Comparison of ENCODE assay signal across 8 mouse cellular contexts in genomic region chr11:3267133-3267532, GRCm38 (mm10). TPM values are rescaled to one million over a fixed set of nuclear protein-coding genes. Genes with fewer than 3 reads are reported as not detected.
A peak's percentile ranks its signal among the peaks of the same experiment; 100 is the strongest.
DNase-seq lines count a peak whose midpoint lies in the region; ATAC-seq and TF ChIP-seq lines count a peak whose summit lies in the region.

No protein-coding gene starts in this region.

- WGBS in heart, embryonic 14.5 days, result 41% methylated on average over 7 of the region's 7 CpGs
- WGBS in hindbrain, embryonic 15.5 days, result 50% methylated on average over 7 of the region's 7 CpGs
- 54% methylated on average over 7 of the region's 7 CpGs for WGBS in midbrain, embryonic 13.5 days

- peaks cover 27% of the 10 kb centered on the region for H3K36me3 ChIP-seq in heart, embryonic 14.5 days (ENCODE audit: control insufficient read depth, insufficient read depth, low read length)
- peaks cover 15% of the 10 kb centered on the region for H3K36me3 ChIP-seq in hindbrain, embryonic 15.5 days
- H3K36me3 ChIP-seq in midbrain, embryonic 13.5 days, result peaks cover 15% of the 10 kb centered on the region

- ATAC-seq in heart, embryonic 14.5 days (ENCODE audit: insufficient number of reproducible peaks, insufficient read depth, low FRiP score, low read depth), result no peak
- ATAC-seq in hindbrain, embryonic 15.5 days (ENCODE audit: low FRiP score, low read depth), result no peak
- ATAC-seq in midbrain, embryonic 13.5 days, result no peak

- DNase-seq in heart, postnatal 36 days, result no peak
- peak; percentile 36 for DNase-seq in NIH3T3 (ENCODE audit: low read depth)
- no peak for DNase-seq in left cerebral cortex, adult 2 months (ENCODE audit: extremely low spot score in 1 of 2, low spot score in 2 of 2)
- no peak for DNase-seq in right cerebral cortex, postnatal 4 days
- DNase-seq in urinary bladder, postnatal 4 days (ENCODE audit: low spot score in 2 of 2), result no peak

- peak overlapping the region; percentile 85 for H3K4me2 ChIP-seq in heart, embryonic 14.5 days (ENCODE audit: low read length)
- peak overlapping the region; percentile 69 for H3K4me2 ChIP-seq in hindbrain, embryonic 15.5 days
- H3K4me2 ChIP-seq in midbrain, embryonic 13.5 days (replicated peaks), result peak overlapping the region; percentile 84

- TF ChIP-seq CTCF in left cerebral cortex, adult 2 months (IDR thresholded peaks at IDR 0.05), result no peak

- peak overlapping the region in 1 of 2 experiments; percentile 98; a peak in 2 of 4 replicates for H3K4me3 ChIP-seq in heart, embryonic 14.5 days (ENCODE audit: control insufficient read depth in 1 of 2, insufficient read depth in 1 of 2, low read depth in 1 of 2, low read length in 2 of 2)
- H3K4me3 ChIP-seq in hindbrain, embryonic 15.5 days, result peak overlapping the region; percentile 91
- H3K4me3 ChIP-seq in midbrain, embryonic 13.5 days (replicated peaks), result peak overlapping the region; percentile 94
- H3K4me3 ChIP-seq in left cerebral cortex, adult 2 months, result no peak overlapping the region; the same call in 1 of the 2 replicates

- intact Hi-C loops in heart, postnatal 36 days (cut with DNase I), result no loop called here
- intact Hi-C loops in left cerebral cortex, adult 2 months (cut with DNase I), result no loop called here

- H3K9ac ChIP-seq in heart, embryonic 14.5 days (ENCODE audit: low read length), result peak overlapping the region; percentile 100
- H3K9ac ChIP-seq in hindbrain, embryonic 15.5 days, result peak overlapping the region; percentile 97
- peak overlapping the region; percentile 100 for H3K9ac ChIP-seq in midbrain, embryonic 13.5 days (replicated peaks)

- H3K27ac ChIP-seq in heart, embryonic 14.5 days (replicated peaks in 1 of 2; ENCODE audit: control insufficient read depth in 1 of 2, insufficient read depth in 1 of 2, low read depth in 2 of 2, low read length in 2 of 2), result peak overlapping the region in 1 of 2 experiments; percentile 96; a peak in 2 of 4 replicates
- H3K27ac ChIP-seq in hindbrain, embryonic 15.5 days (replicated peaks), result peak overlapping the region; percentile 94
- H3K27ac ChIP-seq in midbrain, embryonic 13.5 days, result peak overlapping the region; percentile 95
- no peak overlapping the region for H3K27ac ChIP-seq in left cerebral cortex, adult 2 months

- H3K9me3 ChIP-seq in heart, embryonic 14.5 days (ENCODE audit: control insufficient read depth, low read length), result no peaks in the 10 kb centered on the region
- no peaks in the 10 kb centered on the region for H3K9me3 ChIP-seq in hindbrain, embryonic 15.5 days
- no peaks in the 10 kb centered on the region for H3K9me3 ChIP-seq in midbrain, embryonic 13.5 days

- H3K4me1 ChIP-seq in heart, embryonic 14.5 days (ENCODE audit: control insufficient read depth in 2 of 2, insufficient read depth in 2 of 2, low read length in 2 of 2), result peaks cover 2 to 11% of the 10 kb centered on the region in 2 experiments
- H3K4me1 ChIP-seq in hindbrain, embryonic 15.5 days (replicated peaks), result peaks cover 30% of the 10 kb centered on the region
- peaks cover 33% of the 10 kb centered on the region for H3K4me1 ChIP-seq in midbrain, embryonic 13.5 days (replicated peaks)

- H3K27me3 ChIP-seq in heart, embryonic 14.5 days (ENCODE audit: control insufficient read depth, insufficient read depth, low read length), result no peaks in the 10 kb centered on the region
- H3K27me3 ChIP-seq in hindbrain, embryonic 15.5 days, result no peaks in the 10 kb centered on the region
- no peaks in the 10 kb centered on the region for H3K27me3 ChIP-seq in midbrain, embryonic 13.5 days

RNA-seq across cellular contexts. Expression of gene Drg1, which starts 0.9 kb away (rescaled TPM):
- polyA plus RNA-seq in heart, embryonic 14.5 days (2014; fragmentation: Nextera tagmentation; extraction: Ambion mirVana), result 150 and 155 TPM in 2 replicates
- total RNA-seq in heart, postnatal 36 days (2021), result 10 to 100 TPM; 61.8 to 63.3 TPM
- polyA plus RNA-seq in hindbrain, embryonic 15.5 days (2015; fragmentation: Nextera tagmentation; extraction: Ambion mirVana), result 205 and 207 TPM in 2 replicates
- 261 and 285 TPM in 2 replicates for polyA plus RNA-seq in midbrain, embryonic 13.5 days (2015; fragmentation: Nextera tagmentation; extraction: Ambion mirVana)
- 10 to 100 TPM; 79.5 to 92.1 TPM for total RNA-seq in left cerebral cortex, adult 2 months (2021)

RNA-seq across cellular contexts. Expression of gene Patz1, which starts 21.5 kb away (rescaled TPM):
- 23.7 and 26.2 TPM in 2 replicates for polyA plus RNA-seq in heart, embryonic 14.5 days (2014; fragmentation: Nextera tagmentation; extraction: Ambion mirVana)
- 10 to 100 TPM; 24.9 to 31.0 TPM for total RNA-seq in heart, postnatal 36 days (2021)
- polyA plus RNA-seq in hindbrain, embryonic 15.5 days (2015; fragmentation: Nextera tagmentation; extraction: Ambion mirVana), result 51.9 and 54.3 TPM in 2 replicates
- polyA plus RNA-seq in midbrain, embryonic 13.5 days (2015; fragmentation: Nextera tagmentation; extraction: Ambion mirVana), result 94.6 and 106 TPM in 2 replicates
- total RNA-seq in left cerebral cortex, adult 2 months (2021), result 10 to 100 TPM; 41.5 to 46.9 TPM
